Mouse (Mus musculus) ES-Bruce4 (cell line): ENCODE results near the gene Serpina1e.

Experiments
- CTCF ChIP-seq: IDR thresholded peaks from one replicate; pipeline ENCODE4 v1.8.1; 2011; ENCODE audit warnings: low read depth, low read length
- EP300 ChIP-seq: IDR thresholded peaks from 2 replicates; pipeline ENCODE4 v1.6.1; 2011; ENCODE audit warnings: low read depth, low read length; ENCODE audit not compliant: insufficient read depth
- POLR2A ChIP-seq: IDR thresholded peaks from one replicate; pipeline ENCODE4 v1.8.1; 2011; ENCODE audit warnings: low read length; ENCODE audit not compliant: insufficient read depth

DNA sequence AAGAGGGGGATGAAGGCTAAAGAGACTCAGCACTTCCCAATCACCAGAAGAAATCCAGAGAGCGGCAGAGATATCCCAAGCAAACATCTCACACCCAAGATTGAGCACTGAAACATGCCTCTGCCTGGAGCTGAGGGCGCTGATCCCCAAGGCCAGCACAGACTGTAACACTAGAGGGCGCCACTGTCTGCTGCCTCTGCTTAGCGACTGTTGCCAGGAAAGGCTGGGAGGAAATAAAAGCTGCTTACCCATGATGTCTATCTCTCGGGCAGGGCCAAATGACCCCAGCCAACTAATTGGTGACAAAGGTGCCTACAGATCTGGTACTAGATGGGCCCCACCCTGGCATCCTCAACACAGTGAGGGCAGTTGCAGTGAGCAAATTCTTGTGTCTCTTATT is 19.1 kb upstream of the Serpina1e start:
- TF ChIP-seq POLR2A (no peak), CTCF (peak; percentile 85), EP300 (no peak)
